Mouse (Mus musculus) heart, postnatal 36 days (tissue): ENCODE data around the gene Ccdc86. TPM values are rescaled to one million over a fixed set of nuclear protein-coding genes. Genes with fewer than 3 reads are reported as not detected.

ENCODE experiments used
- DNase-seq, 2 experiments: peaks; one replicate each; pipeline ENCODE4 v3.0.0; 2021 to 2022
- intact Hi-C: fragments of 180-260 bp; cut with DNase I; formaldehyde crosslinking; loops from one replicate; pipeline ENCODE4 v1.15.1; 2025
- total RNA-seq, 2 experiments: library from RNA; stranded (reverse); gene quantifications; 2 replicates each; pipeline ENCODE4 v1.2.3; 2021

Ccdc86 gene
- total RNA-seq: 1 to 10 TPM; 6.3 to 6.5 TPM

DNA sequence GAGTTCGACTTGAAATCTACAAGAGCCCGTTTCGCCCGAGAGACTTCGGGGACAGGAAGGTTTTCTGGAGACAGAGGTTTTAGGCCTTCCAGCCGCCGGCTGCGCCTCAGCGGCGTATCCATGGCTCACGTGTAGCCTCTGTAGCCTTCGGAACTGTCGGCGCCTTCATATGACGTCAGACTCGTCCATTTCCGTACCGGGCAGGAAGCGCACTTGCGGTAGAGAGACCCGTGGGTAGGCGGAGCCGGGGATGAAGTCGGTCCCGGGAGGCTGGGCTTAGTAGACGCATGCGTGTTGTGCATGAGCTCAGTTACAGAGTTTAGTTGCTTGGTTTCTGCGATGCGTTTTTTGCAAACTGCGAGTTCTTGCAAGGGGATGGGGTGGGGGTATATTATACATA lies at the start of gene Ccdc86:
Ccdc86 (minus strand) TSS at position 155 of the 400 bp plus-strand sequence.
- intact Hi-C loops: loop anchor here (2.0 kb wide), 1 partner anchor 52 kb away; no protein-coding TSS in a partner anchor
- DNase-seq: peak; percentile 92 to 96

DNA sequence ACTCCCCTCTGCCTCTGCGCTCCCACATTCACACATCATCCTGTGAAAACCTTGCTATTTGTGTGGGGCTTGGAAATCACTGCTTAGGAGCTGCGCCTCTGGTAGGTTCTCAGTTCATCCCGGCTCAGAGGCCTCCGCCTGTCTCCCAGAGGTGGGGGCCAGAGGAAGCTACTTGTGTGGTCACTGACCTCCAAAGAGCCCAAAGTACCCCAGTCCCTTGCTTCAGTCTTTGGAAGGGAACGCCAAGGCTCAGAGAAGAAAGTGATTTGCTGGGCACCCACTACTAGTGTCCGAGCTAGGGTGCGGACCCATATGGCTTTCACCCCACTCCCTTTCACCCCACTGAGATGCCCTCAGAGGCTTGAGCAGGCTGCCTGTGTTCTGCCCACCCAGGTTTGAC lies 44.1 kb upstream of the Ccdc86 start, which contains the start of gene Ms4a15:
Ms4a15 (minus strand) TSS at position 101 of the 400 bp plus-strand sequence.
- intact Hi-C loops: no loop called here
- DNase-seq: no peak

GRCm38 (mm10) chr19:10991911-10992310 lies 42.8 kb upstream of the Ccdc86 start:
- no peak for DNase-seq
- intact Hi-C loops: no loop called here

GRCm38 (mm10) chr19:10990751-10991150 lies 41.7 kb upstream of the Ccdc86 start:
- intact Hi-C loops: no loop called here
- no peak for DNase-seq

DNA sequence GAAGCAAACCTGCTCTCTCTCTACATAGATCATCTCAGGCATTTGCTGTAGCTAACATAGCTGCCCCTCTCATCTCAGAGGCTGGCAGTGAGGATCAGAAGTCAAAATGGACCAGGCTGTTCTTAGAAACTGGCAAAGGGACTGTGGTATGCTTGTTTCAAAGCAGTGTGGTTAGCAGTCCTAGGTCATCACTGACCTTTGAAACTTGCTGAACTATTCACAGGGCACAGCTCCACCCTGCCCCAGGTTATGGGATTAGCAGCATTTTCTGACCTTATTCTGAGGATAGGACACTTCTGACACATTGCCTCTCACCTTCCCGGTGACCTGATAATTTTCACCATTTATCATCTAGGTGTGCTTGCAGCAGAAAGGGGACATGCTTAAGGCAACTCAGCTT lies 39.5 kb upstream of the Ccdc86 start:
- intact Hi-C loops: no loop called here
- no peak for DNase-seq

DNA sequence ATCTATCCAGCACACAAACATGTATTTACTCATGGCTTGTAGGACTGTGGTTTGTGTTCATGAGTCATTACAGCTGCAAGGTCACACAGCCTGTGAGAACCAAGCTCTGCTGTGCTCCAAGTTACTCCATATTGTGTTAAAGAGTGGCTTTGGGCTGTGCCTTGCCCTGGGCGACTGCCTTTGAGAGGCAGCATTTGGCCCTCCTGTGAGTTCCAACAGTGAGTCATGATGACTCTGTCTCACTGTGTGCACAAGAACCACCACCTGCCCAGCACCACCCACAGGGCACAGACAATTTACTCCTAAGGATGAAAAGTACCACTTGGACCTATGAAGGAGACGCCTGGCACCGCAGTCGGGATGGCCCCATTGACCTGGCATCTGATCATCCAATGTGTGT lies 36.8 kb upstream of the Ccdc86 start:
- no peak for DNase-seq
- intact Hi-C loops: no loop called here

DNA sequence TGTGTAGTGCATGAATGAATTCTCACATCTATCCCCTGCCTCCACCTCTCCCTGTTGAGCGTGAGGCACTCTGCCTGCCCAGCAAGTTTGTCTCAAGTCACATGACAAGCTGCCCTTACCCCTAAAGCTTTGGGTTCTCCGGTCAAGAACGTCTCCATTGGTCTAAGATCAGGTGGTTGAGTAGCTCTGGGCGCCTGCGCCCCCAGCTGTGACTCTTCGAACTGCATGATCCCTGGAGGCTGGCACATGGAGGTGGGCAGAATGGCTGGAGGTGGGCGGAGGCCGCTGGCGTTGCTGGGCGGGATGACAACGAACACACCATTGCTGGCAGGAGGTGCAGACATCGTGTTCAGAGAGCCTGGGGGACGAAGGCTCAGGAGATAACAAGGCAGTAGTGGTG lies 35.5 kb upstream of the Ccdc86 start:
- intact Hi-C loops: no loop called here
- no peak for DNase-seq

DNA sequence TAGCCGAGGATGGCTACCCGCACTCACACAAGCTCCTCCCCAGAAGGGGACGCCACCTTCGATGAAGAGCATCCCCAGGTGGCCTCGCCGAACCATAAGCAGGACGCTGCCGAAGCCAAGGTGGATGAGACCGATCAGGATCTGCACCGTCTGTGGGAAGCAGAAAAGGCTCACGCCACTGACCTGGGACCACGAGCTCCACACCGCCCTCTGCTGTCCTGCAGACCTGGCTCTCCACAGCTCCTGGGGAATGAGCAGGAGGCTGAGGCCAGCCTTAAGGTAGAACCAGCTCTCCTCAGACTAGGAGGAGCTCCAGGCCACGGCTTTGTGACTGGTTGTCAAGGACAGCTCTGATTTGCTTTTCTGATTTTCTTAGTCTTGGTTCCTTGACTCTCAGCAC lies 34.1 kb upstream of the Ccdc86 start:
- intact Hi-C loops: no loop called here
- DNase-seq: peak; percentile 25 to 63

GRCm38 (mm10) chr19:10980210-10980609 lies 31.1 kb upstream of the Ccdc86 start:
- intact Hi-C loops: no loop called here
- DNase-seq: no peak

DNA sequence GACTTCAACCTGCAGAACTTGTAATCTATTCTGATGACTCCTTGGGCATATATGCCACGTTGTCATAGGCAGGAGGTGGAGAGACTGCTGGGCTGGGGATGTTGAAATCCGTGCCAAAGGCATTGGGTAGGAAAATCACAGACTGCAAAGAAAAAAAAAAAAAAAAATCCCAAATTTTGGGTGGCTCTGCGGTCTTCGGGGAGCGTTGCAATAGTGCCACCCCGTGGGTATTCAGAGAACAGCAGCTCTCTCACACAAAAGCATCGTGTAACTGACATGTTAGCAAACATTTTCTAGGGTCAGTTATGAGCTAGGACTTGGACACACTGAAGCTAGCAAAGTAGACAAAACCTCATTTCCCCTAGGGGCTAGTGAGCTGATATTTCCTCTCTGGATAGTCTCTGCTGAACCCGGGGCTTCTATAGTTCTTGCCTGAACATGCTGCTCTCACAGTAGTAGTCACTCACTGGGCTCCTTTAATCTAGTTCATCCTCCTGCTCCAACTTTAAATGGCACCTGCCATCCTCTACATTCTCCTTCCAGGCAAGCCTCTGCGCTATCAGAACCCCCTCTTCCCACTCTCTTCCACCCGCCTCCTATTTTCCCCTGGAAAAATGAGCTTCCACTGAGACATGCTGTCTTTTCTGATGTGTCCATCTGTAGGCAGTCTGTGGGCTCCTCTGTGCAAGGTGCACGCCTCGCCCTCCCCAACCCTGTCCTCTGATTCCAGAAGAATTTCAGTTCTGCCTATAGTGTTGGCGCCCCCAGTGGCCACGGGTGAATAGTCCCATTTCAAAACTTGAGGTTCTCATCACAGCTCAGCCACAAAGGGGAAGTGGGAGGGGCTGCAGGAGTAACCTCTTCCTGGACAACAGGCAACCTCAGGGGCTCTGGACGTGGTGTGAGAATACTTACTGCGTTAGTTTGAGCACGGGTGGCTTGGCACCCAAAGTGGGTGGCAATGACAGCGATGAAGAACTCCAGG lies 30.4 kb upstream of the Ccdc86 start:
- intact Hi-C loops: loop anchor here (5.0 kb wide), 1 partner anchor 312 kb away; no protein-coding TSS in a partner anchor
- DNase-seq: peak; percentile 78 to 84

- intact Hi-C loops: loop anchor here (5.0 kb wide), 1 partner anchor 309 kb away; no protein-coding TSS in a partner anchor
- peak in 1 of 2 experiments; percentile 40 for DNase-seq
These were observed 27.3 kb upstream of the Ccdc86 start for GRCm38 (mm10) chr19:10976318-10976717.

- DNase-seq: no peak
- intact Hi-C loops: loop anchor here (5.0 kb wide), 1 partner anchor 308 kb away; no protein-coding TSS in a partner anchor
These were observed 26.1 kb upstream of the Ccdc86 start for GRCm38 (mm10) chr19:10975187-10975586.

DNA sequence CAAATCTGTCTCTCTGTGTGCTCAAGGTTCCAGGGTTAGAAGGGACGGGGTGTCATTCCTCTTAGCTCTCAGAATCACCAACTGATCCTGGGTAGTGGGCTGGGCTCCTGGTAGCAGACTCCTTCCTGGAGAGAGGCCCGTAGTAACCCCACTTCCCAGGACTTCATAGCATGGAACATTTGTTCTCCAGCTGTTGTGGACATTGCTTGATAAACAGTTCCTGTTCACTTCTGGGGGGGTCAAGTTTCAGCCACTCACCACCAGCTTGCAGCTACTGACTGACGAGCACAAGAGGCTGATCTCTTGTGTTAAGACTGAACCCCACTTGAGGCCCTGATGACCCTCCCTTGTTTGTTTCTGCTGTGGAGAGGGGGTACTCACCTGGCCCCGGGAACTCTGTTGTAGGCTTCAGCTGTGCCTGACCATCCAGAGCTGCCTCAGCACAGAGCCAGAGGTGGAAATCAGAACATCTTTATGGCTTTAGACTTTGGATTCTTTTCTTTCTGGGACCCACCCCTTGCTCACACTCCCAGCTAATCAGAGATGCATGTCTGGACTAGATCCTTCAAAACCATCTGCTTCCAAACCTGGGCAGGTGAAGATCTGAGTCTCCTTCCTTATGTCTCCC lies 25.3 kb upstream of the Ccdc86 start, which contains the start of gene Ms4a10:
Ms4a10 (minus strand) TSS at position 433 of the 628 bp plus-strand sequence.
- DNase-seq: peak in 1 of 2 experiments; percentile 10
- intact Hi-C loops: no loop called here

GRCm38 (mm10) chr19:10973187-10973586 lies 24.1 kb upstream of the Ccdc86 start:
- intact Hi-C loops: no loop called here
- DNase-seq: no peak

GRCm38 (mm10) chr19:10972660-10973059 lies 23.6 kb upstream of the Ccdc86 start:
- intact Hi-C loops: no loop called here

GRCm38 (mm10) chr19:10970457-10970856 lies 21.4 kb upstream of the Ccdc86 start:
- intact Hi-C loops: no loop called here
- DNase-seq: no peak

More at GRCm38 (mm10) chr19:10972660-10973059, 23.6 kb upstream of the Ccdc86 start:
- DNase-seq: no peak

- intact Hi-C loops: no loop called here
- no peak for DNase-seq
These were observed 19.5 kb upstream of the Ccdc86 start for GRCm38 (mm10) chr19:10968578-10968977.

DNA sequence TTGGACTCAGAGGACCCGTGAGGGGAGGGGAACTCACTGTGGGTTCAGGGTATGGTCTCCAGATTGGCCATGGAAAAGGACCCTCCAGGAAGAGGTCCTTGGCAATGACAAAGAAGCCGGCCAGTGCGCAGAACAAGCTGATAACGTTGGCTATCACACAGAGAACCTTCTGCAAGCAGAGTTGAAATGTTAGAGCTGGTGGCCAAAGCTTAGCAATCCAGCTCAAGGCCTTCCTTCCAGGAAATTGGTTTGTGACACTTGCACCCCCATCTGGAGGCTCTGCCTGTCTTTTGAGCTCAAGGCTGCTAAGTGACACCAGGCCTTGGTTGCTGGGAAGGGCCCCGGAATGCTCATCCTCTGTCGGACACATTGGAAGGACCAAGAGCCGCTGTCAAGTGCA lies 16.7 kb upstream of the Ccdc86 start:
- no peak for DNase-seq
- intact Hi-C loops: no loop called here

DNA sequence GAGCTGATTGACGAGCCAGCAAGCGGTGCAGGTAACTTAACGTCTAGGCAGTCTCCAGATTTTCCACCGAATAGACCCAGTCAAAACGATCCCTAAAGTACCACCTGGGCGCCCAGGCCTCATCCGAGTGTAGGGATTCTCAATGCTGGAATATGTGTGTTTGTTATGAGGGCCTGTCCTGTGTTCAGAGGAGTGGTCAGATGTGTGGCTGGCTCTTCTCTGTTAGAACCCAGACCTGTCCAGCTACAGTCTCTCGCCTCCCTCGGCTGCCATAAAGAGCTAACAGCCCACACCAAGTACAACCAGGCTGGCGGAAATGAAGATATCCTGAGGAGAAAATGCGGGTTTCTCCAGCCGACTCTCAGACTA lies 10.9 kb upstream of the Ccdc86 start:
- intact Hi-C loops: loop anchor here (2.0 kb wide), 3 partner anchors 51 to 295 kb away; no protein-coding TSS in a partner anchor
- no peak for DNase-seq

- peak; percentile 42 to 47 for DNase-seq
- intact Hi-C loops: loop anchor here (2.0 kb wide), 3 partner anchors 51 to 295 kb away; no protein-coding TSS in a partner anchor
These were observed 10.3 kb upstream of the Ccdc86 start for GRCm38 (mm10) chr19:10959085-10959977.
